Mouse (Mus musculus) limb, embryonic 14.5 days (tissue): ENCODE data around the gene Poldip3. TPM values are rescaled to one million over a fixed set of nuclear protein-coding genes. Genes with fewer than 3 reads are reported as not detected.

Experiments used
- ATAC-seq: fragments of 200-750 bp; cut with Nextera tagmentation; 2 replicates; pipeline ENCODE4 v1.8.0; 2017; ENCODE audit warnings: low read depth, moderate number of reproducible peaks, moderate TSS enrichment; ENCODE audit not compliant: low FRiP score
- DNase-seq: peaks from one replicate; pipeline ENCODE4 v3.0.0-alpha.2; 2015; ENCODE audit warnings: low spot score
- H3K27ac ChIP-seq: fragments of 300-500 bp; sonication (generic); replicated peaks from 2 replicates; pipeline ENCODE4 v1.5.1; 2014; ENCODE audit warnings: low read depth, mild to moderate bottlenecking, low read length, moderate library complexity, mixed read lengths
- H3K27me3 ChIP-seq: fragments of 300-500 bp; sonication (generic); 2 replicates; pipeline ENCODE4 v1.6.1; 2014; ENCODE audit warnings: low read length, mixed read lengths; ENCODE audit not compliant: control insufficient read depth, insufficient read depth
- H3K36me3 ChIP-seq: fragments of 300-500 bp; sonication (generic); 2 replicates; pipeline ENCODE4 v1.6.1; 2014; ENCODE audit warnings: mild to moderate bottlenecking, low read length, moderate library complexity, mixed read lengths; ENCODE audit not compliant: control insufficient read depth, insufficient read depth
- H3K4me1 ChIP-seq: fragments of 300-500 bp; sonication (generic); 2 replicates; pipeline ENCODE4 v1.6.1; 2014; ENCODE audit warnings: antibody characterized with exemption, low read length, mixed read lengths; ENCODE audit not compliant: control insufficient read depth, insufficient read depth
- H3K4me2 ChIP-seq: fragments of 300-500 bp; sonication (generic); replicated peaks from 2 replicates; pipeline ENCODE4 v1.6.1; 2014; ENCODE audit warnings: low read depth, mild to moderate bottlenecking, low read length, moderate library complexity; ENCODE audit not compliant: severe bottlenecking
- H3K4me3 ChIP-seq: fragments of 300-500 bp; sonication (generic); replicated peaks from 2 replicates; pipeline ENCODE4 v1.5.1; 2014; ENCODE audit warnings: low read length
- H3K9ac ChIP-seq: fragments of 300-500 bp; sonication (generic); 2 replicates; pipeline ENCODE4 v1.6.1; 2014; ENCODE audit warnings: mild to moderate bottlenecking, low read depth, low read length, moderate library complexity; ENCODE audit not compliant: severe bottlenecking
- H3K9me3 ChIP-seq: fragments of 300-500 bp; sonication (generic); 2 replicates; pipeline ENCODE4 v1.6.1; 2016; ENCODE audit warnings: low read length; ENCODE audit not compliant: control insufficient read depth
- POLR2A ChIP-seq: fragments of 200-500 bp; IDR thresholded peaks from 2 replicates; pipeline ENCODE4 v1.8.0; 2012; ENCODE audit warnings: inconsistent platforms, mild to moderate bottlenecking, moderate library complexity, borderline replicate concordance; ENCODE audit not compliant: insufficient read depth, insufficient read length; ENCODE audit errors: extremely low read depth
- WGBS: fragments of 180-500 bp; shearing (Covaris S2); extraction: QIAGEN DNeasy Blood & Tissue Kit; methylation state at CpG from one replicate; pipeline ENCODE4 v1.1.7; 2014; 5-methylcytosine and 5-hydroxymethylcytosine counted together
- polyA plus RNA-seq, 2 experiments: library from polyadenylated mRNA; depleted of rRNA in 1 of 2; stranded (reverse) in 1 of 2; unstranded in 1 of 2; fragments of >200 nt; fragmentation: Nextera tagmentation in 1 of 2; extraction: Ambion mirVana in 1 of 2; gene quantifications; 2 replicates each; pipeline versions ENCODE4 v1.2.1 to v1.2.3; 2012 to 2014

Poldip3 gene
- polyA plus RNA-seq, 2 experiments: 88.2 to 150 TPM

DNA sequence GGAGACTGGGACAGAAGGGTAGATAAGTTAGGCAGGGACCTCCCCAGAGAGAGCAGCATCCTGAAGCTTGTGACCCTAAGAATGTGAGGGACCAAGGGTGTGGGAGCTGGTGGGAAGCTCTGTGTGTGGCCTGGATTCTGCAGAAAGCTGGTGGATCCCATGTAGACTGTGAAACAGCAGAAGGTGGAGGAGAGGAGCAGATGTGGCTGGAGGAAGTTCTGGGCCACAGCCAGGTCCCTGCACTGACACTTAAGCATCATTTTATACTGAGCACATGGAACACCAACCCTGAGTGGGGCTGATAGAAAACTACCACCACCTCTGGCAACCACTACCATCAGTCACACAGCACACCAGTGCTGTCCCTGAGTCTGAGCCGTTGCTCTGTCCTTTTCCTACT, 46.1 kb downstream of the Poldip3 start:
- Histone ChIP-seq H3K36me3 (peaks cover 9% of the 10 kb centered on the region; the same call in 1 of the 2 replicates), H3K4me1 (peaks cover 8% of the 10 kb centered on the region; the same call in 1 of the 2 replicates), H3K27ac (no peak overlapping the region), H3K4me2 (no peak overlapping the region), H3K27me3 (no peaks in the 10 kb centered on the region), H3K9ac (no peak overlapping the region), H3K9me3 (no peaks in the 10 kb centered on the region), H3K4me3 (no peak overlapping the region)
- 38% methylated on average over 1 of the region's 1 CpGs for WGBS
- no peak for TF ChIP-seq POLR2A
- ATAC-seq (no peak), DNase-seq (no peak)

- Histone ChIP-seq H3K36me3 (no peaks in the 10 kb centered on the region), H3K27me3 (no peaks in the 10 kb centered on the region), H3K27ac (0 out of 2 replicates have a peak overlapping the region, but pooled peaks have one; percentile 35), H3K4me1 (peaks cover 8% of the 10 kb centered on the region; the same call in 1 of the 2 replicates), H3K9me3 (no peaks in the 10 kb centered on the region), H3K9ac (peak overlapping the region; percentile 71), H3K4me3 (peak overlapping the region; percentile 50), H3K4me2 (peak overlapping the region; percentile 79)
- under 1% methylated on average over 8 of the region's 8 CpGs for WGBS
- ATAC-seq (no peak), DNase-seq (no peak)
- no peak for TF ChIP-seq POLR2A
Observed at GRCm38 (mm10) chr15:83100332-83100662, 48.9 kb downstream of the Poldip3 start.

- Histone ChIP-seq H3K4me3 (peak overlapping the region; percentile 50), H3K27me3 (no peaks in the 10 kb centered on the region), H3K36me3 (no peaks in the 10 kb centered on the region), H3K9me3 (no peaks in the 10 kb centered on the region), H3K4me1 (peaks cover 8% of the 10 kb centered on the region; the same call in 1 of the 2 replicates), H3K27ac (0 out of 2 replicates have a peak overlapping the region, but pooled peaks have one; percentile 35), H3K9ac (peak overlapping the region; percentile 71), H3K4me2 (peak overlapping the region; percentile 79)
- DNase-seq: peak; percentile 89
- peak; percentile 62; the same call in 1 of the 2 replicates for TF ChIP-seq POLR2A
- 3% methylated on average over 31 of the region's 31 CpGs for WGBS
- ATAC-seq: peak; percentile 92
Observed at GRCm38 (mm10) chr15:83099533-83100331, 49.5 kb downstream of the Poldip3 start.

DNA sequence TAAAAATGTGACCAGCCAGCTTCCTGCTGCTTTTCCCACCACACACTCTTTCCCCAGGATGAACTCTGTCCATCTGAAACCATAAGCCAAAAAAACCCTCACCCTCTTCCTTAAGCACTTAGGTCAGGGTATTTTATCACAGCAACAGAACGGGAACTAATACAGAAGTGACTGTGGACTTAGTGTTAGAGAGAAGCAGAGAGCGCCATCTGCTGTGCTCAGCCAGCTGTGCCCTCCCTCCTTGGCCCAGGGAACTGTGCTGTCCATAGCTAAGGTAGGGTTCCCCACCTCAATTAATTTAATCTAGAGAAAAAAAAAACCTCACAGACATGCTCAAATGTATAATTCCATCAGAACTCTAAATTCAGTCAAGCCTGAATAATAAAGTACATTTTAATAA, 53.2 kb downstream of the Poldip3 start:
- Histone ChIP-seq H3K4me2 (no peak overlapping the region), H3K9ac (no peak overlapping the region), H3K4me3 (no peak overlapping the region), H3K36me3 (no peaks in the 10 kb centered on the region), H3K27ac (no peak overlapping the region), H3K4me1 (peaks cover 8% of the 10 kb centered on the region; the same call in 1 of the 2 replicates), H3K27me3 (no peaks in the 10 kb centered on the region), H3K9me3 (no peaks in the 10 kb centered on the region)
- ATAC-seq (no peak), DNase-seq (no peak)
- WGBS: 50% methylated on average over 2 of the region's 2 CpGs
- no peak for TF ChIP-seq POLR2A

DNA sequence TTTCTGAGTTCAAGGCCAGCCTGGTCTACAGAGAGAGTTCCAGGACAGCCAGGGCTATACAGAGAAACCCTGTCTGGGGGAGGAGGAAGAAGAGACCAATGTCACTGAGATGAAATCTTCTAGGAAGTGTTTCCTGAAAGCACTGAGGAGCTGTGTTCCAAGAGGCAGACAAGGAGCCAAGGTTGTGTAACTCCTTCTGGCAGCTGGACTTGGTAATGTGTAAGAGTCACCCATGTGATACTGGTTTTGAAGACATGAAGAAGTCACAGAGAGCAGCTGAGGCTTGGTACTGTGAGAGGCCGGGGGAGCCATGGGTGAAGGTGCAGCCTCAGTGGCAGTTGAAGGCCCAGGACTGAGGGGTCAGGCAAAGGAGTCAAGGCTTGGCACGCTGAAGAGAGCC, 55.5 kb downstream of the Poldip3 start:
- peaks cover 8% of the 10 kb centered on the region for H3K4me1 ChIP-seq
- H3K4me2 ChIP-seq: no peak overlapping the region
- H3K27ac ChIP-seq: no peak overlapping the region
- H3K4me3 ChIP-seq: no peak overlapping the region
- DNase-seq (no peak), ATAC-seq (no peak)
- H3K9me3 ChIP-seq: no peaks in the 10 kb centered on the region
- no peaks in the 10 kb centered on the region for H3K36me3 ChIP-seq
- 68% methylated on average over 2 of the region's 2 CpGs for WGBS
- no peak for TF ChIP-seq POLR2A
- H3K9ac ChIP-seq: no peak overlapping the region
- no peaks in the 10 kb centered on the region for H3K27me3 ChIP-seq
